Mouse (Mus musculus) E14TG2a.4 (cell line): Measurements from ENCODE around the gene Gm5269.

ENCODE experiments used
- CTCF ChIP-seq: conservative IDR thresholded peaks from 2 replicates; pipeline ENCODE4 v1.5.1; 2014; ENCODE audit warnings: low read length
- NANOG ChIP-seq: IDR thresholded peaks from 2 replicates; pipeline ENCODE4 v1.6.1; 2014; ENCODE audit warnings: borderline replicate concordance, low read length, mixed read lengths
- POU5F1 ChIP-seq: IDR thresholded peaks from 2 replicates; pipeline ENCODE4 v1.6.1; 2014; ENCODE audit warnings: low read length, borderline replicate concordance

DNA sequence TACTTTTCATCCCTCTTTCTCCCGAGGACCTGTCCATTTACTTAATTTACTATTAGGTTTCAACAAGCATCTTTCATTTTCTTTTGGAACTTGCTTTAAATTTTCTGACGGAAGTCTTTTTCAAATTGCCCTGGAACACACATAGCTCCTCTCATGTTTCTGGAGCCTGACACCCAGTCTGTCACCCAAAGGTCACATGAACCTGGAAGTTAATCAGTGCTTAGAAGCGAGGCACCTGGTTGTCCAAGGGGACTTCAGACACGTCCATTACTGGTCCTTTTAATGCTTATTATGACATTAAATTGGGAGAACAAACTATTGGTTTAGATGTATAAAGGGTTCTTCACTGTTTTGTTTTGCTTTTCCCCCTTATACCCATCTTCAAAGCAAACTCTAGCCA is 33.2 kb upstream of the Gm5269 start:
- no peak for TF ChIP-seq NANOG
- TF ChIP-seq CTCF = no peak
- TF ChIP-seq POU5F1 = no peak
